Mouse (Mus musculus) thymus, postnatal 4 days (tissue): ENCODE data around the gene Ggt1.
"Not testable (repeated sequence)": the region's sequence is repeated elsewhere in the genome, so short reads cannot be mapped to it uniquely, and the experiment has no call there.

Experiments used
- DNase-seq: peaks from one replicate; pipeline ENCODE4 v3.0.0; 2021

Ggt1 gene

GRCm38 (mm10) chr10:75561071-75561654 is at the start of gene Ggt1:
Gene Ggt1 (plus strand): TSS chr10:75561604.
- peak; percentile 6 for DNase-seq

GRCm38 (mm10) chr10:75511897-75512296 is 49.5 kb upstream of the Ggt1 start:
- no peak for DNase-seq

DNA sequence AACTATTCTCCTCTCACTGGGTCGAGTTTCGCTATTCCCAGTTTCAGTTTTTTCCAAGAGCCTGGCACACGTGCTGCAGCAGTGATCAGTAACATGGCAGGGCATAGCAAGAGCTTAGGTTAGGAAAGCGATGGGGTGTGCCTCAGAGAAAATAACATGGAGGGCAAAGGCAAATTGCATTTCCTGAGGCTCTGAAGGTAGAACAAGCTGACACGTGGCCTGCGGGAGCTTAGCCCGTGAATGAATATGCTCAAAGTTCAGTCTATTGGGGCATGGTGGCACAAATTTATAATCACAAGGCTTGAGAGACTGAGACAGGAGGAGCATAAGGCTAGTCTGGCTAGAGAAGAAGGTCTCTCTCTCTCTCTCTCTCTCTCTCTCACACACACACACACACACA is 48.6 kb upstream of the Ggt1 start:
- DNase-seq: no peak

GRCm38 (mm10) chr10:75513306-75514067 is 47.9 kb upstream of the Ggt1 start:
- no peak for DNase-seq

DNA sequence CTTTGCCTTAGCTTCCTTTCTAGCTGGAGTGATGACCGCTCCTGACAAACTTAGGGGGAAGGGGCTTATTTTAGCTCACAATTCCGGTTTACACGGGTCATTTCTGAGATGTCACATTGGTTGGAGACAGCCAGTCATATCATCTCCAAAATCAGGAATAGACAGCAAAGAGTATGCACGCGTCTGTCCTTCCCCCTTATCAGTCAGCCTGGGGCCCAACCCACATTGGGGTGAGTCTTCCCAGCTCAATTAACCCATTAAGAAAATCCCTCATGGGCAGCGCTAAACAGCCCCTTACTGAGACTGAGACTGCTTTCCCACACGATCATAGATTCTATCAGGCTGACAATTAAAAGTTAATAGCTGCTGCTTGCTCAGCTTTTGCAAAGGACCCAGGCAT is 47.0 kb upstream of the Ggt1 start:
- DNase-seq: no peak

- DNase-seq: no peak
Measured at GRCm38 (mm10) chr10:75515216-75516037, 46.0 kb upstream of the Ggt1 start.

DNA sequence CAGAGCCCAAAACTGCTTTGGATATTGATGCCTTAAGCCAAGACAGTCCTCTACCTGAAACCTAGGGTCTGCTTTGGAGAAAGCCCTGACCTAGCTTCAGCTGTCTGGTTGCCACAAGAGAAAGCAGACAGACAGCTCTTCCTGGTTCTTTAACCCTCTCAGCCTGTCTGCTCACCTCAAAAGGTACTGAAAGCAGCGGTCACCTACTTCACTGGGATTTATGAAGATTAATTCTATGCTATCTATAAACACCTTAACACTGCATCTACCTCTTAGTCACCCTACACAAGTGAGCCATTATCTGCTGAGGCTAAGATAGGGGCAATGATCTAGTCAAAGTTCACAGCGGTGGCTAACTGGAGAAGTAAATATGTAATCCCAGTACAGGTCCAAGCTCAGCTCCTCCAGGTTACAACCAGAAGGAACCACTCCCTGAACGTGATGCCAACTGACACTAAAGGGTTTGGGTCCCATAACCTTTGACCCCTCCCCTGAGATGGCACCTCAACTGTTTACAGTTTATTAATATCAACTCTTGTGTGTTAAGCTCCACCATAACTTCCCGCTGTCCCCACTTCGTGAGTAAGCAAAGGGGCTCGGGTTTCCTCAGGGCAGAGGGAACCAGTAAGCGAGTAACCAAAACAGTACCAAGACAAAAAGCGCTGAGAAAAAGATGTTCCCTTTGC is 45.2 kb upstream of the Ggt1 start:
- peak; percentile 27 for DNase-seq

GRCm38 (mm10) chr10:75516724-75517072 is 44.7 kb upstream of the Ggt1 start:
- no peak for DNase-seq

GRCm38 (mm10) chr10:75517073-75517757 is 44.2 kb upstream of the Ggt1 start, which contains the start of gene Snrpd3:
Gene Snrpd3 (plus strand): TSS chr10:75517551.
- DNase-seq: peak; percentile 93

DNA sequence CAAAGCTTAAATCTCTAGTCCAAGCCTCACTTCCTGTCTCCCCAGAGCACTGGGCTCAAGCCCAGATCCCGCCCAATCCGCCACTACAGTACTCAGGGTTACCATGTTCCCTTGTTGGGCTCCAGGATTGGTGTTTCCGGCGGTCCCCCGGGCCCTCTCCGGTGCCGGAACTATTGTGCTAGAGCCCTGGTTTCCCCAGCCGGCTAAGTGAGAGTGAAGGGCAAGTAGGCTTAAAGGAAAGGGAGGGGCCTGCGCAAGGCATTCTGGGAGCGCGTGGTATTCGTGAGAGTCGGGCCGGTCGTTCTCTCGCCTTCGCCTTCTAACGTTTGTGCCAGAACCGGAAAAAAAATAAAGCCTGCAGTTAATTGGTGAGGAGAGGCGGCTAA is 43.7 kb upstream of the Ggt1 start, which contains the start of gene Gucd1:
TSS of gene Gucd1 (minus strand) at position 215 of the 386 bp plus-strand sequence.
- peak; percentile 97 for DNase-seq

DNA sequence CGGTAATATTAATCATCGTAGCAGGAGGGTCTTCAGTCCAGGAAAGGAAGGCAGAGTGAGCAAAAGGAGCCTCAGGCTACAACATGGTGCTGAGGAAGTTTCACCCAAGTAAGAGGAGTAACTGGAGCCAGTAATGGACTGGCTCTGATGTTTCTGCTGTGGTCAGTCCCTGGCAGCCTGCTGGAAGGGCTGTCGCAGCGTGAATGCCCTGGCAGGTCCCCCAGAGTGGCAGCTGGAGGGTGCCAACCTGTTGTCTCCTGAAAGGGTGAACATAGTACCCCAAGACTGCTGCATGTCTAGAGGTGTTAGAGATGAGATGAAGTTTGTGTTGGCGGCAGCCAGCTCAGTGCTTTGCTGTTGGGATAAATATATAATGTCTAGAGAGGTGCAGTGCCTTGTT is 40.8 kb upstream of the Ggt1 start:
- DNase-seq: no peak

- DNase-seq: no peak
Measured at GRCm38 (mm10) chr10:75521643-75522042, 39.8 kb upstream of the Ggt1 start.

DNA sequence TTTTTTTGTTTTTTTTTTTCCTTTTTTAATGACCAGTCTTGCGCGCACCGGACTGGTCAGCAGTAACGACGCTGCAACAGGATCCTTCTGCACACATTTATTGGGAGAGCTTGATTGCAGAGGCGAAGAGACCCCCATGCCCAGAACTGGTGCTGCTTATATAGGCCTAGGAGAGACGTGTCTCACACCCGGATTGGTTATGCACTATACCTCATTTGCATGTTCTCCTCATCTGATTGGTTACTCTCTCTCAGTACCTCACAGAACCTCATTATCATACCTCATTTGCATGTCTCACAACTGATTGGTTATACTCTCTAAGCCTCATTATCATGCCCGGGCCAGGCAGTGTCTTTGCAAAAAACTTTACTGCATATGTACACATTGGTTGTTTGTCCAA is 36.0 kb upstream of the Ggt1 start:
- not testable (repeated sequence) for DNase-seq

DNA sequence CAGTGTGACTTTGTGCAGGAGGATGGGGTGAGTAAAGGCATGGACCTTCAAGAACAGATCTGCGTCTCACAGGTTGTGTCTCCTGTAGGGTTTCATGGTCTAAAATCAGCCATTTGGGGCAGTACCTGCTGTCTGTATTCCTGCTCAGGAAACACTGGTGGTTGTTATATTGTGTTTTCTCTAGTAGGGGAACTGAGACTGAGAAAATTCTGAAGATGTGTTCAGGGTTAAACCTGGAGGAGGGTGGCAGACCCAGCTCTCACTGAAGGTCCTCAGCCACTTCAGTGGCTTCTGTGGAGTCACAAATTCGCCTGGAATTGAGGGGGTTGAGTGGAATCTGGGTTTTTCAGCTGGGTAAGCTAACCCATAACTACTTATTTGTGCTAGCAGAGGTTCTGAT is 31.1 kb upstream of the Ggt1 start:
- no peak for DNase-seq

GRCm38 (mm10) chr10:75531532-75532090 is 29.8 kb upstream of the Ggt1 start:
- peak; percentile 54 for DNase-seq

- DNase-seq: no peak
Measured at GRCm38 (mm10) chr10:75534216-75534615, 27.2 kb upstream of the Ggt1 start.

DNA sequence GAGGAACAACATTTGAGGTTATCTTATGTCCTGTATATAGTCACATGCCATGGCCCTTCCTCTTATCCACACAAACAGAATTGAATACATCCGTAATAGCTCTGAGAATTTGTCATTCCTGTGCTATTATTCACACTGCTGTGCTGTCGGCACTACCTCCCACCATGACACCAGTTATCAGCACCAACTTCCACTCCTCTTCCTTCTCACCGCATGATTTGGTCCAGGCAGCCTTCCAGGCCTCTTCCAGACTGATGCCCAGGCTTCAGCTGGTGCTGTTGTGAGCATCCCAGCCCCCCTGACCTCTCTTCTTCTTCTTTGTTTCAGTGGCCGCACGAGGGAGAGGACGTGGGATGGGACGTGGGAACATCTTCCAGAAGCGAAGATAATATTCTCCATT is 26.5 kb upstream of the Ggt1 start:
- no peak for DNase-seq

GRCm38 (mm10) chr10:75535423-75535822 is 26.0 kb upstream of the Ggt1 start:
- no peak for DNase-seq

DNA sequence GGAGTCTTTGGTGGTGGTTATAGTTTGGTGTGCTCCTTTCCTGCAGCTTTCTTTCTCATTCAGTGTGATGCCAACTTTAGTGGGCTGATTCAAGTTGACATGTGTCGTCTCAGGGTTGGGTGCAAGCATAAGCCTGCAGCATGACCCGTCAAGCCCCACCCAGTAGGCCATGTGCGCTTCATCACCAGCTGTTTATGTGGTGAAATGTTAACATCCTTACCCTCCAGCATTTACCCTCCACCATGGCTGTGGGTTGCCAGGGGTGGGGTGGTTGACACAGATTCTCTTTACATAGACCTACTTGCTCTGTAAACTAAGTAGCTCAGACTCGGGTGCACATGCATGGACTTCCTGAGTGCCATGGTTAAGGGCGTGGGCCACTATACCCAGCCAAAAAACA is 25.3 kb upstream of the Ggt1 start:
- no peak for DNase-seq

DNA sequence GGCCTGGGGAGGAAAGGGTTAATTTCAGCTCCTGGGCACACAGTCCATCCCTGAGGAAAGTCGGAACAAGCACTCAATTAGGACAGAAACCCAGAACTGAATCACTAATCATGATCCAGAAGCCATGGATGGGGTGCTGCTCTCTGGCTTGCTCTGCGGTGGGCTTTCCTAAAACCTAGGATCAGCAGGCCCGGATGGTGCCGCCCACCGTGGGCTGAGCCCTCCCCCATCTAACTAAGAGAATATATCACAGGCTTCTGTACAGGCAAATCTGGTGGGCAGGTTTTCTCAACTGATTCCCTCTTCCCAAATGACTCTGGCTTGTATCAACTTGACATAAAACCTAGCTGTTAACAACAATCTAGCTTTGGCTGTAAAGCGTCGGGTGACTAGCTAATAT is 13.5 kb upstream of the Ggt1 start:
- DNase-seq: no peak

DNA sequence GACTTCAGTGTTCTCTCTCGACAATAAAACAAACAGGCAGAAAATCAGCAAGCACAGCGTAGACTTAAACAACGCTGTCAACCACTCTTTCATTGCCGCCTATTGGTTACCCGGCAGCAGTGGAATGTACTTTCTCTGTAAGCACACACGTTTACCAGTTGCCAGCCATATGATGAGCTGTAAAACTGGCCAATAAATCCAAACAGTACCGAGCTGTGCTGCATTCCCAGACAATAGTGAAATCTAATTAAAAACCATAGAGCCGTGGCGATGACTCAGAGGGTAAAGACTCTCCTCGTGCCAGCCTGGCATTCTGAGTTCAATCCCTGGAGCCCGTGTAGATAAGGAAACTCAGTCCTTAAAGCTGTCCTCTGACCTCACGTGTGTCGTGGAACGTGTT is 12.9 kb upstream of the Ggt1 start:
- no peak for DNase-seq

DNA sequence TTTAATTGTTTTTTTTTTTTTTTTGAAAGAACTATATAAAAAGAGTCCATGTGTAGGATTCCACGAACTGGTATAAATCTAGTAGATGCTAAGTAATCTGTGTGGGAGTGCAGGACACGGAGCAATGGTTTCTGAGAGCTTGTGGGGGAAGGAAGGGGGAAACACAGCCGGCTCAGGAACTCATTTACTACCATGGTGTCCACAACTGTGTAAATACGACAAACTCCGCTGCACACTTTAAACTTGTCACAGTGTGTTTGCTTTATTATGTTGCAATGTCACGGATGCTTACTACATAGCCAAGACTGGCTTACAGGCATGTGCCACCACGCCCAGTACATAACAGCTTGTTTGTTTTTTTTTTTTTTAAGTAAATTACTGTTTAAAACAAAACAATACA is 11.5 kb upstream of the Ggt1 start:
- no peak for DNase-seq
